Mouse (Mus musculus) frontal cortex, postnatal 25 days (tissue): Measurements from ENCODE around the gene Slc38a10.

Experiments
- DNase-seq, 2 experiments: peaks; one replicate each; pipeline ENCODE4 v3.0.0; 2022; ENCODE audit warnings: low spot score in 2 of 2

The Slc38a10 gene

GRCm38 (mm10) chr11:120055953-120056732 lies 95.0 kb downstream of the Slc38a10 start:
- no peak for DNase-seq
